Mouse (Mus musculus) kidney, adult 2 months (tissue): ENCODE results near the gene H2afz.

Experiments
- CTCF ChIP-seq: fragments of 200-500 bp; conservative IDR thresholded peaks from 2 replicates; pipeline ENCODE4 v1.5.1; 2011; ENCODE audit warnings: low read depth, mild to moderate bottlenecking, control low read depth, low read length, moderate library complexity, mixed read lengths; ENCODE audit not compliant: insufficient read depth, insufficient read length
- POLR2A ChIP-seq: fragments of 200-500 bp; IDR thresholded peaks from one replicate; pipeline ENCODE4 v1.6.1; 2011; ENCODE audit warnings: low read depth, low read length, control low read depth

DNA sequence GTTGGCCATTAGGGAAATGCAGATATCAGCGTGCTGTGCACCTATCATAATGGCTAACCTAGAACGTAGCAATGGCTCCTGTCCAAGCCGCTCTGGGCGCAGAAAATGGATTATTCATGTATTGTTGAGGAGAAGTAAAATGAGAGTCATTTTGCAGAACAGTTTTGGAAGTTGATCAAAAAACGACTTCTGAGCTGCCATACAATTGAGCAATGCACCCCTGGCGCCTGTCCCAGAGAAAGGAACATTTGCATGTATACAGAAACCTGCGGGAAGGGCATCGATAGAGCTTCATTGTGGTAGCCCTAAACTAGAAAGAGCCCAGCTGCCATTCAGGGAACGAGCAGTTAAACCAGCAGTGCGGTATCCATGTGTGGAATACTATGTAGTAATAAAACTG, 35.9 kb downstream of the H2afz start:
- TF ChIP-seq POLR2A (no peak), CTCF (no peak)
